Mouse (Mus musculus) brown adipose tissue, adult 24 weeks (tissue): ENCODE results near the gene Rabgap1l. TPM values are rescaled to one million over a fixed set of nuclear protein-coding genes. Genes with fewer than 3 reads are reported as not detected.

Experiments
- H3K27ac ChIP-seq: fragments of 200-500 bp; replicated peaks from 2 replicates; pipeline ENCODE4 v1.5.1; 2012; ENCODE audit warnings: low read depth, mild to moderate bottlenecking, low read length
- H3K4me1 ChIP-seq: fragments of 200-500 bp; 2 replicates; pipeline ENCODE4 v1.6.1; 2012; ENCODE audit warnings: low read length, mixed read lengths; ENCODE audit not compliant: control insufficient read depth, insufficient read depth, insufficient read length
- H3K4me3 ChIP-seq: fragments of 200-500 bp; 2 replicates; pipeline ENCODE4 v1.5.1; 2012; ENCODE audit warnings: low read depth, mild to moderate bottlenecking, low read length, moderate library complexity; ENCODE audit not compliant: insufficient read depth
- polyA plus RNA-seq: library from polyadenylated mRNA; stranded (reverse); fragments of >200 nt; gene quantifications from 2 replicates; pipeline ENCODE4 v1.2.4, GENCODE M21; 2012; ENCODE audit not compliant: missing spikeins, insufficient read depth, insufficient read length

Gene Rabgap1l
- polyA plus RNA-seq, 1 experiment = 26.9 TPM

- Histone ChIP-seq H3K27ac (no peak overlapping the region), H3K4me3 (no peak overlapping the region), H3K4me1 (no peaks in the 10 kb centered on the region)
These were observed 1.1 kb upstream of the Rabgap1l start for GRCm38 (mm10) chr1:160793791-160794757.

GRCm38 (mm10) chr1:160792156-160792685 lies 790 bp downstream of the Rabgap1l start:
- H3K4me1 ChIP-seq = no peaks in the 10 kb centered on the region
- H3K27ac ChIP-seq = 0 out of 2 replicates have a peak overlapping the region, but pooled peaks have one; percentile 28
- peak overlapping the region; percentile 90 for H3K4me3 ChIP-seq

GRCm38 (mm10) chr1:160791381-160792155 lies 1.4 kb downstream of the Rabgap1l start:
- Histone ChIP-seq H3K4me1 (no peaks in the 10 kb centered on the region), H3K4me3 (peak overlapping the region; percentile 90), H3K27ac (no peak overlapping the region)

GRCm38 (mm10) chr1:160790630-160791029 lies 2.4 kb downstream of the Rabgap1l start:
- Histone ChIP-seq H3K4me3 (no peak overlapping the region), H3K4me1 (no peaks in the 10 kb centered on the region), H3K27ac (no peak overlapping the region)

GRCm38 (mm10) chr1:160789876-160790275 lies 3.1 kb downstream of the Rabgap1l start:
- H3K4me1 ChIP-seq = no peaks in the 10 kb centered on the region
- no peak overlapping the region for H3K4me3 ChIP-seq
- no peak overlapping the region for H3K27ac ChIP-seq

- Histone ChIP-seq H3K4me3 (no peak overlapping the region), H3K27ac (no peak overlapping the region), H3K4me1 (no peaks in the 10 kb centered on the region)
These were observed 5.1 kb downstream of the Rabgap1l start for GRCm38 (mm10) chr1:160787926-160788325.

- H3K4me3 ChIP-seq = no peak overlapping the region
- H3K4me1 ChIP-seq = no peaks in the 10 kb centered on the region
- no peak overlapping the region for H3K27ac ChIP-seq
These were observed 5.8 kb downstream of the Rabgap1l start for GRCm38 (mm10) chr1:160787164-160787563.

GRCm38 (mm10) chr1:160786571-160786970 lies 6.4 kb downstream of the Rabgap1l start:
- Histone ChIP-seq H3K27ac (no peak overlapping the region), H3K4me1 (no peaks in the 10 kb centered on the region), H3K4me3 (no peak overlapping the region)

GRCm38 (mm10) chr1:160785681-160786225 lies 7.3 kb downstream of the Rabgap1l start:
- Histone ChIP-seq H3K4me3 (no peak overlapping the region), H3K4me1 (no peaks in the 10 kb centered on the region), H3K27ac (no peak overlapping the region)

GRCm38 (mm10) chr1:160784122-160784521 lies 8.9 kb downstream of the Rabgap1l start:
- Histone ChIP-seq H3K4me1 (no peaks in the 10 kb centered on the region), H3K27ac (no peak overlapping the region), H3K4me3 (no peak overlapping the region)

GRCm38 (mm10) chr1:160774166-160774565 lies 18.8 kb downstream of the Rabgap1l start:
- H3K4me3 ChIP-seq = no peak overlapping the region
- H3K4me1 ChIP-seq = peaks cover 8% of the 10 kb centered on the region
- no peak overlapping the region; the same call in 1 of the 2 replicates for H3K27ac ChIP-seq

- no peaks in the 10 kb centered on the region for H3K4me1 ChIP-seq
- H3K27ac ChIP-seq = no peak overlapping the region
- no peak overlapping the region for H3K4me3 ChIP-seq
These were observed 27.4 kb downstream of the Rabgap1l start for GRCm38 (mm10) chr1:160765565-160765964.

GRCm38 (mm10) chr1:160758243-160758642 lies 34.8 kb downstream of the Rabgap1l start:
- H3K27ac ChIP-seq = no peak overlapping the region
- no peak overlapping the region for H3K4me3 ChIP-seq
- H3K4me1 ChIP-seq = no peaks in the 10 kb centered on the region

- Histone ChIP-seq H3K4me3 (no peak overlapping the region), H3K4me1 (no peaks in the 10 kb centered on the region), H3K27ac (no peak overlapping the region)
These were observed 37.7 kb downstream of the Rabgap1l start for GRCm38 (mm10) chr1:160755359-160755758.

- no peaks in the 10 kb centered on the region for H3K4me1 ChIP-seq
- no peak overlapping the region for H3K4me3 ChIP-seq
- H3K27ac ChIP-seq = no peak overlapping the region
These were observed 42.4 kb downstream of the Rabgap1l start for GRCm38 (mm10) chr1:160750629-160751028.
